Mouse (Mus musculus) neural tube, embryonic 13.5 days (tissue): Measurements from ENCODE around the gene Opa3. TPM values are rescaled to one million over a fixed set of nuclear protein-coding genes. Genes with fewer than 3 reads are reported as not detected.

Experiments used
- ATAC-seq: fragments of 200-750 bp; cut with Nextera tagmentation; 2 replicates; pipeline ENCODE4 v1.8.0; 2017; ENCODE audit warnings: low read depth, mild to moderate bottlenecking, moderate TSS enrichment, moderate library complexity
- H3K27ac ChIP-seq: fragments of 300-500 bp; sonication (generic); replicated peaks from 2 replicates; pipeline ENCODE4 v1.5.1; 2015; ENCODE audit warnings: moderate library complexity, mild to moderate bottlenecking, inconsistent platforms
- H3K27me3 ChIP-seq: fragments of 300-500 bp; sonication (generic); 2 replicates; pipeline ENCODE4 v1.6.1; 2015; ENCODE audit warnings: mild to moderate bottlenecking, inconsistent platforms
- H3K36me3 ChIP-seq: fragments of 300-500 bp; sonication (generic); 2 replicates; pipeline ENCODE4 v1.6.1; 2015; ENCODE audit warnings: mild to moderate bottlenecking, inconsistent platforms
- H3K4me1 ChIP-seq: fragments of 300-500 bp; sonication (generic); replicated peaks from 2 replicates; pipeline ENCODE4 v1.6.1; 2015; ENCODE audit warnings: inconsistent platforms
- H3K4me2 ChIP-seq: fragments of 300-500 bp; sonication (generic); 2 replicates; pipeline ENCODE4 v1.6.1; 2015; ENCODE audit warnings: inconsistent platforms, mild to moderate bottlenecking, moderate library complexity
- H3K4me3 ChIP-seq: fragments of 300-500 bp; sonication (generic); 2 replicates; pipeline ENCODE4 v1.5.1; 2015; ENCODE audit warnings: mild to moderate bottlenecking, inconsistent platforms
- H3K9ac ChIP-seq: fragments of 300-500 bp; sonication (generic); 2 replicates; pipeline ENCODE4 v1.6.1; 2015; ENCODE audit warnings: moderate library complexity, mild to moderate bottlenecking, inconsistent platforms
- H3K9me3 ChIP-seq: fragments of 300-500 bp; sonication (generic); 2 replicates; pipeline ENCODE4 v1.6.1; 2016; ENCODE audit warnings: inconsistent platforms
- WGBS: fragments of 180-500 bp; shearing (Covaris S2); methylation state at CpG from one replicate; pipeline ENCODE4 v1.1.7; 2015; 5-methylcytosine and 5-hydroxymethylcytosine counted together
- polyA plus RNA-seq: library from polyadenylated mRNA; unstranded; fragments of >200 nt; fragmentation: Nextera tagmentation; extraction: Ambion mirVana; gene quantifications from 2 replicates; pipeline ENCODE4 v1.2.1, GENCODE M21; 2015

Gene Opa3
- polyA plus RNA-seq, 1 experiment from 2014 or later: 39.9 TPM

DNA sequence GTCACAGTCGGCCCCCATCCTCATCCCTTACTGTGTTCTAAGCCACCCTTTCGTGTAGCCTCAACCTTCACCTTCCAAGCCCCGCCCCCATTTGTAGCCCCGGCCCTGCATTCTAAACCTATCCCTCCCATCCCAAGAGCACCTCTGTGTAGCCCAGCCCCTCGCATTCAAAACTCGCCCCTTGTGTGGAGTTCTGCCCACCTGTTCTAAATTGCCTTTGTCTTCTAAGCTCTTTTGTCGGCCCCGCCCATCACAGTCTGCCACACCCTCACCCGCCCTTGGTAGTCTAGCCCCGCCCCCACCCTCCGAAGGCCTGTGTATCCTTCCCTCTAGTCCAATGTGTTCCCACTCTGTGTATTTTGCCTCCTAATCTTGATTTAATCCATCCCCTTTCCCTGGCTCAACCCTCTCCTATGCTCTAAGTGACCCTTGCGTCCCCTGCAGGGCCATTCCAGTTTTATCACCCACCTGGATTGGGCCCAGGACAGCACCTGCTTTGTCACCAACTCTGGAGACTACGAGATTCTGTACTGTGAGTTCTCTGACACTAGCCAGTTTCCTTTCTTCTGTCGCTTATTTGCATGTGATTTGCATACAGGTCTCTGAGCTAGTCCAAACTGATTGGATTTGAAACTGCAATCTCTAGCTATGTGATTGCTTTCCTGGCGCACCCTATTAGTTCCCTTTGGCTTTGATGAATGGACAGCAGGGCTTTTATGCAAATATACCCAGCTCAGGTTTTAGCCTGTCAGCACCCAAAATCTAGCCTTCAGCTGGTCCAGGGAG, 25.9 kb upstream of the Opa3 start:
- Histone ChIP-seq H3K4me1 (no peaks in the 10 kb centered on the region), H3K4me2 (no peak overlapping the region), H3K36me3 (peaks cover 72% of the 10 kb centered on the region), H3K4me3 (no peak overlapping the region), H3K9me3 (no peaks in the 10 kb centered on the region), H3K27me3 (no peaks in the 10 kb centered on the region), H3K27ac (no peak overlapping the region), H3K9ac (no peak overlapping the region)
- no peak for ATAC-seq
- 57% methylated on average over 15 of the region's 15 CpGs for WGBS

DNA sequence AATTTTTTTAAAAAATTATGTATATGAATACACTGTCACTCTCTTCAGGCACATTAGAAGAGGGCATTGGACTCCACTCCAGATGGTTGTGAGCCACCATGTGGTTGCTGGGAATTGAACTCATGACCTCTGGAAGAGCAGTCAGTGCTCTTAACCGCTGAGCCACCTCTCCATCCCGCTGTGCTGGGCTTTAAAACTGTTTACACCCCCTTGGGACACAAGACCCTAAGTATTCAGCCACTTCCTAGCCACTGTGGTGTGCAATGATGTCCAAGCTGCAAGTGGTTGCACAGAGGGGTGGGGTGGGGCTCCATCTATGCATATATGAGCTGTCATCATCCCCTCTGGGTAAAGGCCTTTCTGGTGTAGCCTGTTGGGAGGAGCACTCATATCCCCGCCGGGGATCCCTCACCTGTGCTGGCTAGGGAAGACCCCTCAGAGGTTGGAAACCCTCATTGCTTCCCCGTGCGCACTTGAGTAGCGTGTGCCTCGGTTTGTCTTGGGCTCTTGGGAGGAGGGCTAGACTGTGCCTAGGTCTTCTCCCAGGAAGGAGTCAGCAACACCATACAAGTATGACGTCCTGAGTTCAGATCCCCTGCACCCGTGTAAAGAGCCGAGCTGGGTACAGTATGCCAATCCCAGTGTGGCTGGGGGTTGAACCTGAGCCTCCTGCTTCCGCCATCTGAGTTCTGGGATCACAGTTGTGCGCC, 19.8 kb upstream of the Opa3 start:
- WGBS: 80% methylated on average over 13 of the region's 13 CpGs
- Histone ChIP-seq H3K4me1 (peaks cover 14% of the 10 kb centered on the region), H3K9ac (no peak overlapping the region), H3K27ac (no peak overlapping the region), H3K4me3 (no peak overlapping the region), H3K36me3 (peaks cover 27% of the 10 kb centered on the region), H3K4me2 (no peak overlapping the region), H3K9me3 (no peaks in the 10 kb centered on the region), H3K27me3 (peaks cover 24% of the 10 kb centered on the region)
- no peak for ATAC-seq

- no peak for ATAC-seq
- Histone ChIP-seq H3K4me1 (peaks cover 14% of the 10 kb centered on the region), H3K4me2 (no peak overlapping the region), H3K9me3 (no peaks in the 10 kb centered on the region), H3K36me3 (peaks cover 22% of the 10 kb centered on the region), H3K27me3 (peaks cover 28% of the 10 kb centered on the region), H3K4me3 (no peak overlapping the region), H3K9ac (no peak overlapping the region), H3K27ac (no peak overlapping the region)
- WGBS: 53% methylated on average over 7 of the region's 7 CpGs
These were observed 19.1 kb upstream of the Opa3 start for GRCm38 (mm10) chr7:19208944-19209472.

DNA sequence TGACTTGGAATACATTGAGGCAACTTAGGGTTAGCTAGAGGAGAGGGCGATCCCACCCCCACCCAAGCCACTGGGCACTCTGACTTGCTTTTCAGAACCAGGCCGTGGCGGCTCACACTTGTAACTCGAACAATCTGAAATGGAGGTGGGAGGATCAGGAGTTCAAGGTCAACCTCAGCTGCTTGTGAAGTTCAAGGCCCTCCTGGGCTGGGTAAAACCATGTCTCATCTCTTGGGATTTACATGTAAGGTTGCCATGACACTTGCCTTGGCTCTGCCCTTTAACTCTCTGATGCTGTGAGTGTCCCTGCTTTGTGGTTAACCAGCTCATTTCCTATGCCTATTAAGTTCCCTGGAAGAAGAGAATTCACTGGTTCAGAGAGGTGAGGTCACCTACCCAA, 18.6 kb upstream of the Opa3 start:
- ATAC-seq: no peak
- Histone ChIP-seq H3K9ac (no peak overlapping the region), H3K4me2 (no peak overlapping the region), H3K4me3 (no peak overlapping the region), H3K4me1 (peaks cover 14% of the 10 kb centered on the region), H3K36me3 (peaks cover 17% of the 10 kb centered on the region), H3K27me3 (peaks cover 33% of the 10 kb centered on the region), H3K27ac (no peak overlapping the region), H3K9me3 (no peaks in the 10 kb centered on the region)
- 80% methylated on average over 4 of the region's 4 CpGs for WGBS

- no peak for ATAC-seq
- peaks cover 34% of the 10 kb centered on the region for H3K27me3 ChIP-seq
- no peak overlapping the region for H3K4me2 ChIP-seq
- H3K4me3 ChIP-seq: no peak overlapping the region
- 90% methylated on average over 5 of the region's 5 CpGs for WGBS
- H3K9me3 ChIP-seq: no peaks in the 10 kb centered on the region
- peaks cover 18% of the 10 kb centered on the region for H3K4me1 ChIP-seq
- no peak overlapping the region for H3K27ac ChIP-seq
- H3K9ac ChIP-seq: no peak overlapping the region
- H3K36me3 ChIP-seq: peaks cover 12% of the 10 kb centered on the region
These were observed 18.1 kb upstream of the Opa3 start for GRCm38 (mm10) chr7:19210010-19210409.

- no peak for ATAC-seq
- H3K4me2 ChIP-seq: no peak overlapping the region
- 49% methylated on average over 5 of the region's 5 CpGs for whole genome bisulfite sequencing
These were observed 17.0 kb upstream of the Opa3 start for GRCm38 (mm10) chr7:19211041-19211675.

GRCm38 (mm10) chr7:19211996-19212755, 16.0 kb upstream of the Opa3 start, which contains the start of gene Gpr4:
Gene Gpr4 (plus strand): TSS chr7:19212538.
- H3K36me3 ChIP-seq: no peaks in the 10 kb centered on the region
- H3K4me1 ChIP-seq: peaks cover 22% of the 10 kb centered on the region
- peak within 1 kb of the TSS; percentile 67 for H3K4me2 ChIP-seq
- H3K9me3 ChIP-seq: no peaks in the 10 kb centered on the region
- ATAC-seq: peak; percentile 34; the same call in 1 of the 2 replicates
- no peak within 1 kb of the TSS for H3K27ac ChIP-seq
- peak within 1 kb of the TSS; percentile 42 for H3K4me3 ChIP-seq
- peak within 1 kb of the TSS; percentile 69 for H3K9ac ChIP-seq
- peaks cover 34% of the 10 kb centered on the region for H3K27me3 ChIP-seq
- WGBS: 2% methylated on average over 22 of the region's 30 CpGs

More at GRCm38 (mm10) chr7:19211041-19211675, 17.0 kb upstream of the Opa3 start:
- peaks cover under 1% of the 10 kb centered on the region; the same call in 1 of the 2 replicates for H3K36me3 ChIP-seq
- no peaks in the 10 kb centered on the region for H3K9me3 ChIP-seq
- H3K9ac ChIP-seq: no peak overlapping the region
- H3K27me3 ChIP-seq: peaks cover 34% of the 10 kb centered on the region
- no peak overlapping the region for H3K4me3 ChIP-seq
- H3K27ac ChIP-seq: no peak overlapping the region
- peaks cover 22% of the 10 kb centered on the region for H3K4me1 ChIP-seq

DNA sequence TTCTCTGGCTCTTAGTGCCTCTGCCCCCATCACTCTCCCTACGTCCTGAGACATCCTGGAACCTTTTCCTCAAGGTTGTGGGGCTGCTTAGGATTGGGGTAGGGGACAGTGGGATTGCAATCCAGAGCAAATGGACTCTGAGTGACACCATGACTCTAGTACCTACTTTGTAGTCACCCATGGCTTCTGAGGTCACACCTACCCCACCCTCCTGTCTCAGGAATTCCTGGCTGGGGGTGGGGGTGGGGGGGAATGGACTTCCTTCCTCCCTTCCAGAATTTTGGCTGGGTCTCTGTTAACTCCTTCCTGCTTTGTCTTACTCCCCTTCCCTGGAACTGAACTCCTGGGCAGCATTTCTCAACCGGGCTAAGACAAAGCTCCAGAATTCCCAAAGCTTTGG, 14.7 kb upstream of the Opa3 start:
- Histone ChIP-seq H3K9me3 (no peaks in the 10 kb centered on the region), H3K4me3 (no peak overlapping the region), H3K9ac (no peak overlapping the region), H3K4me2 (peak overlapping the region; percentile 67; the same call in 1 of the 2 replicates), H3K36me3 (no peaks in the 10 kb centered on the region), H3K4me1 (peaks cover 22% of the 10 kb centered on the region), H3K27ac (no peak overlapping the region), H3K27me3 (peaks cover 34% of the 10 kb centered on the region)
- WGBS: 75% methylated on average over 2 of the region's 2 CpGs
- no peak for ATAC-seq

- Histone ChIP-seq H3K9me3 (no peaks in the 10 kb centered on the region), H3K9ac (0 out of 2 replicates have a peak overlapping the region, but pooled peaks have one; percentile 43), H3K27ac (no peak overlapping the region), H3K36me3 (no peaks in the 10 kb centered on the region), H3K4me2 (no peak overlapping the region), H3K4me3 (no peak overlapping the region), H3K4me1 (peaks cover 22% of the 10 kb centered on the region), H3K27me3 (peaks cover 34% of the 10 kb centered on the region)
- WGBS: 73% methylated on average over 7 of the region's 7 CpGs
- no peak for ATAC-seq
These were observed 13.8 kb upstream of the Opa3 start for GRCm38 (mm10) chr7:19214369-19214768.

- Histone ChIP-seq H3K9ac (0 out of 2 replicates have a peak overlapping the region, but pooled peaks have one; percentile 43), H3K4me1 (peaks cover 22% of the 10 kb centered on the region), H3K4me2 (no peak overlapping the region), H3K27me3 (peaks cover 34% of the 10 kb centered on the region), H3K27ac (no peak overlapping the region), H3K4me3 (no peak overlapping the region), H3K9me3 (no peaks in the 10 kb centered on the region), H3K36me3 (no peaks in the 10 kb centered on the region)
- no peak for ATAC-seq
- WGBS: 73% methylated on average over 9 of the region's 9 CpGs
These were observed 13.2 kb upstream of the Opa3 start for GRCm38 (mm10) chr7:19214940-19215339.

DNA sequence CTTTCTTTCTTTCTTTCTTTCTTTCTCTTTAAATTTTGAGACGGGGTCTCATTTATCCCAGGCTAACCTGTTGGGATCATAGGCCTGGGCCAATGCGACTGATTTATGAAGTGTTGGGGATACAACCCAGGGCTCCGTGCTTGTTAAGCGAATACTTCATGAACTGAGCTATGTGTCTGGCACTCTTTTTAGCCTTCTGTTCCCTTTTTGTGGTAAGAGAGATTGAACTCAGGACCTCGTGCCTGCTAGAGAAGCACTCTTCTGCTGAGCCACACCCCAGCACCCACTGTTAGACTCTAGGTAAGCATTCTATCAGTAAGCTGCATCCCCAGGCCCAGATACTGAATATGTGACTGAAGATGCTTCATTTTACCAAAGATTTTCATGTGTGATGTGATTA, 10.6 kb upstream of the Opa3 start:
- 58% methylated on average over 5 of the region's 5 CpGs for WGBS
- peak overlapping the region; percentile 34; the same call in 1 of the 2 replicates for H3K9ac ChIP-seq
- no peak for ATAC-seq
- H3K27me3 ChIP-seq: peaks cover 18% of the 10 kb centered on the region
- peaks cover 14% of the 10 kb centered on the region for H3K4me1 ChIP-seq
- H3K4me3 ChIP-seq: no peak overlapping the region
- H3K27ac ChIP-seq: no peak overlapping the region
- no peaks in the 10 kb centered on the region for H3K9me3 ChIP-seq
- 0 out of 2 replicates have a peak, but pooled peaks cover 6% of the 10 kb centered on the region for H3K36me3 ChIP-seq
- no peak overlapping the region for H3K4me2 ChIP-seq
